Mouse (Mus musculus) right cerebral cortex, postnatal 4 days (tissue): ENCODE results near the gene Lcn9.
"Not testable (repeated sequence)": the region's sequence is repeated elsewhere in the genome, so short reads cannot be mapped to it uniquely, and the experiment has no call there.

ENCODE experiments used
- DNase-seq: peaks from one replicate; pipeline ENCODE4 v3.0.0-alpha.2; 2022

The Lcn9 gene

DNA sequence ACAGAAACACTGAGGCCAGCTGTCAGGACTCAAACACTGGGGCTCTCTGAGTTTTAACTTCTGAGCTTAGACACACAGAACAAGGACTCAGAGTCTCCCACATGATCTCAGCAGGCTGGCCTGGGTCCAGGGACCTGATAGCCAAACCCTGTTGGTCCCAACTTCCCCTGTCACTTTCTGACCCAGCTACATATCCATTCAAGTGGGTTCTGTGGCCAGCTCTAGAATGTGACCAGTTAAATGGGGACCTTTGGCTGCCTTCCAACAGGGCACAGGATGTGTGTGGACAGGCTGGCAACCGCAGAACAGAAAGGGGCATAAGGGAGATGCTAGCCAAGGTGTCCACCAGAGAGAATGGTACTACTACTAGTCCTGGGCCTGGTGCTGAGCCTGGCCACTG, at the start of gene Lcn9:
Gene Lcn9, plus strand, starts transcription at position 348 of the 400 bp plus-strand sequence.
- no peak for DNase-seq

- no peak for DNase-seq
Measured at GRCm38 (mm10) chr2:25773507-25773906, 49.4 kb upstream of the Lcn9 start.

GRCm38 (mm10) chr2:25774640-25775039, 48.3 kb upstream of the Lcn9 start:
- DNase-seq = no peak

DNA sequence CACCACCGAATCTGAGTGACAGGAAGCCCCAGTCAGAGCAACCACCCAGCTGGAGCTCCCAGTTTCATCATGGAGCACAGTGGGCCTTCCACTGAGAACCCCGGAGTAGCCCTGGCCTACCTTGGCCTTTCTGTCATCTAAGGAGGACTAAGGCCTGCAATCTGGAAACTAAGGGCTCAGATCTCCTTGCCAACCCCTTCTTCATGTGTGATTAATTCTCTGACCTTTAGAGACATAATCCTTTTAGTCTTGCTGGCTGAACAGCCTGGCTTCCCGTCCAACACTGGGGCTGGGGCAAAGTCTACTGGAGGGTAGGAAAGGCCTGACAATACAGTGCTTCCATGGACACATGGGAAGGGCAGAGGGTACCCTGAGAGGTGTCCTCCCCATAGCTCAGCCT, 47.0 kb upstream of the Lcn9 start:
- no peak for DNase-seq

GRCm38 (mm10) chr2:25776717-25777116, 46.2 kb upstream of the Lcn9 start, which contains the start of gene Lcn11:
Gene Lcn11 (plus strand): TSS chr2:25777017.
- no peak for DNase-seq

- DNase-seq = no peak
Measured at GRCm38 (mm10) chr2:25779076-25779475, 43.9 kb upstream of the Lcn9 start.

DNA sequence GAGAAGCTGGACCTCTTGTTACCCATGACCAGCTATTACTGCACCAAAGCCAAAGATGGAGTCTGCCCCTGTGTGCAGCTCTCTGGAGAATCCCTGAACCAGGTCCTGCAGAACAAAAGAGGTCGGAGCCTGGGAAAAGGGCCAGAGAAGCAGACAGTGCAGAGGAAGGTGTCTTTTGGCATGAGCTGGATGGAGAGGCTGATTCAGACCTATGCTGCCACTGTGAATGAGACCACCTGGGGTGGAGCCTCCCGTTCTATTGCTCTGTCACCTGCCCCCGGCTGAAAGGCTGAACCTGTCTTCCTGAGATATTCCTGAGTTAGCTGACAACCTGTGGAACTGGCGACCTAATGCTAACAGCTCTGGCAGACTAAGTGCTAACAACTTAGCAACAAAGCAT, 42.0 kb upstream of the Lcn9 start:
- no peak for DNase-seq

GRCm38 (mm10) chr2:25781957-25782356, 41.0 kb upstream of the Lcn9 start, which contains the start of gene Gm13539:
Gene Gm13539 (plus strand): TSS chr2:25782257.
- DNase-seq = no peak

- no peak for DNase-seq
Measured at GRCm38 (mm10) chr2:25785573-25786322, 37.2 kb upstream of the Lcn9 start.

GRCm38 (mm10) chr2:25789092-25789491, 33.9 kb upstream of the Lcn9 start:
- no peak for DNase-seq

GRCm38 (mm10) chr2:25797635-25798034, 25.3 kb upstream of the Lcn9 start:
- no peak for DNase-seq

DNA sequence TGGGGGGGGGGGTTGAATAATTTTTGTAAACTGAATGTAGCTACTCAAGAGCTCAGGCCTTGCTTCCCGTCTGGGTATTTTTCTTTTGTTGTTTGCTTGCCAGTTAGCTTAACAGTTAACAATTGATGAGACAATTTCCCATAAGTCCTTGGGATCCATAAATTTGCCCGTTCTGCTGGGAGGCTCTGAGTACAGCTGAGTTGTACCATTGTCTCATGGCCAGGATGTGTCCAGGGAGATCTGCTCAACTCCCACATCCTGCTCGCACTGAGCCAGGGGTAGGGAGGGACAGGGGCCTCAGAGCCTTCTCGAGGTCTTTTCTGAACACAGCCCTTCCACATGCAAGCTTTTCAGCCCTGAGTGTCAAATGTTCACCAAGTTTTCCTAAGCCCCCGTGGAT, 24.9 kb upstream of the Lcn9 start:
- no peak for DNase-seq

- DNase-seq = no peak
Measured at GRCm38 (mm10) chr2:25811711-25812110, 11.2 kb upstream of the Lcn9 start.

- DNase-seq = no peak
Measured at GRCm38 (mm10) chr2:25813364-25813763, 9.6 kb upstream of the Lcn9 start.

- not testable (repeated sequence) for DNase-seq
Measured at GRCm38 (mm10) chr2:25815748-25816147, 7.2 kb upstream of the Lcn9 start, which contains the start of gene Glt6d1. Gene Glt6d1 (minus strand): TSS chr2:25815848.

DNA sequence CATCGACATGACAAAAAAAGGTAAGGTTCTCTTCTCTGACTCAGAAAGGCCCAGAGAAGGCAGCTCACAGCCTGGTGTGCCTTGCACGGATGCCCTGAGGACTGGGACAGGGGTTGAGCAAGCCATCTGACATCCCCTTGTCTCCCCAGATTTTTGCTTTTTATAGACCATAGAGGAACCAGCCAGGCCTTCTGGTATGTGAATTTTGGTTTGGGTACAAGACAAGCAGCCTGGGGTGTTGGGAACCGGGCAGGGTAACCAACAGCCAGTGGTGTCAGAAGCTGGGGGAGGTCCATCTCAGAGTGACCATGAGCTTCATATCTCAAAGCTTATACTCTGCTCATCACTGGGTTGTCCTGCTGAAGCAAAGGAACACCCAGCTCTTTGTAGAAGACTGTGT, 1.8 kb downstream of the Lcn9 start:
- no peak for DNase-seq

GRCm38 (mm10) chr2:25828344-25828947, 5.5 kb downstream of the Lcn9 start:
- DNase-seq = no peak

- DNase-seq = no peak
Measured at GRCm38 (mm10) chr2:25830786-25831185, 7.8 kb downstream of the Lcn9 start.

DNA sequence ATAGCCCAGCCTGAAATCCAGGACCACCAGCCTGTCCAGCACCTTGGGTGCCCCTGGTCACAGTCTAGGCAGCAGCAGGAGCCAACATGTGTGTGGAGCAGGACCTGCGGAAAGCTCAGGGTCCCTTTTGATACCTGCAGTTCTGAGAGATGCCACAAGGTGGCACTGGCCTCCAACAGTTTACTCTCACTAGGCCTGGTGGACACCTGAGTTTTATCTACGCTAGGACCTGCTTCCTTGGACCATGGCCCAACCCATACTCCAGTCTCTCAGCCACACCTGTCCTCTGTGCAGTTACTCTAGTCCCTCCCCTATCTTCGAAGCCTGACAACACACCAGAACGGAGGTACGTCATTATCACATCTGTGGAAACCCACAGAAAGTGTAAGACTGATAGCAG, 13.3 kb downstream of the Lcn9 start:
- peak; percentile 86 for DNase-seq

DNA sequence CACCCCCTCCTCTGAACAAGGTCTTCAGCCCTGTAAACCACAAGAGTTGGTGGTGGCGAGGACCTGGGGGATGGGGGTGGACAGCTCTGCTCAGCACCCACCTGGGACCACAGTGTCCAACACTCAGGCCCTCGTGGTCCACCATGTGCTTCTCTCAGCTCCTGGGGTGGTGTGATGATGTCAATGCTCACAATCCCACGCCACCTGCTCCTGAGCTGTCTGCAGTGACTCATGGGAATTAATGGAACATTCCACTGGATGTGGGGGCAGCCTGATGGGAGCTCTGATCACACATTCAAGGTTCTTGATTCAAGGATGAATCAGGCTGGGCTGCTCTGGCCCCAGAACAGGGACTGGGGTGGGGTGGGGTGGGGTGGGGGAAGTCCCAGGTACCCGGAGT, 19.2 kb downstream of the Lcn9 start:
- no peak for DNase-seq

- DNase-seq = no peak
Measured at GRCm38 (mm10) chr2:25842758-25843157, 19.8 kb downstream of the Lcn9 start.

- DNase-seq = no peak
Measured at GRCm38 (mm10) chr2:25844097-25844496, 21.1 kb downstream of the Lcn9 start.

GRCm38 (mm10) chr2:25846516-25846915, 23.6 kb downstream of the Lcn9 start:
- DNase-seq = no peak

- DNase-seq = no peak
Measured at GRCm38 (mm10) chr2:25847226-25847625, 24.3 kb downstream of the Lcn9 start, which contains the start of gene Sohlh1. Gene Sohlh1 (minus strand): TSS chr2:25847248.
